Mouse (Mus musculus): ENCODE results near the gene Wdr37.

Gene Wdr37

DNA sequence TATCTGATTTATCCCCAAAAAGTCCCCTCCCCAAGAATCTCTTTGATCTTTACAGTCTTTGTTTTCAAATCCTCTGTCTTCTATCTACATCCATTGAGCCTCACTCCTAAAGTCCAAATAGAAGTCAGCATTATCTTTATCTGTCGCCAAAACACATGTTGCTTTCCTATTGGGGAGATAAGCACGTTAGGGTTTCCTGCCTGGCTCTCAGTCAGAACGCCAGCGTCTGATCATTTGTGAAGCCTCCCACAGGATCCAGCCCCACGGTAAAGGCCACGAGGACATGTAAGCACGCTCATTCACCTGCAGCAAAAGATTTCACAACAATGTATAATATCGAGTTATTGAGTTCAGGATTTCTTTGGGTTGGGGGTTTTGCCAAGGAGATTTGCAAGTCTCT is 110.8 kb downstream of the Wdr37 start:
- no peak for DNase-seq (ENCODE audit: extremely low read depth, low read depth, low spot score)
